Mouse (Mus musculus) neural tube, embryonic 12.5 days (tissue): ENCODE data around the gene Gclm. TPM values are rescaled to one million over a fixed set of nuclear protein-coding genes. Genes with fewer than 3 reads are reported as not detected.
"Not testable (repeated sequence)": the region's sequence is repeated elsewhere in the genome, so short reads cannot be mapped to it uniquely, and the experiment has no call there.

Experiments
- ATAC-seq: fragments of 200-750 bp; cut with Nextera tagmentation; 2 replicates; pipeline ENCODE4 v1.8.0; 2017; ENCODE audit warnings: low read depth, mild to moderate bottlenecking, moderate TSS enrichment, moderate library complexity; ENCODE audit not compliant: low FRiP score
- H3K27ac ChIP-seq: fragments of 300-500 bp; sonication (generic); 2 replicates; pipeline ENCODE4 v1.5.1; 2016
- H3K27me3 ChIP-seq: fragments of 300-500 bp; sonication (generic); replicated peaks from 2 replicates; pipeline ENCODE4 v1.6.1; 2016; ENCODE audit warnings: mild to moderate bottlenecking
- H3K36me3 ChIP-seq: fragments of 300-500 bp; sonication (generic); 2 replicates; pipeline ENCODE4 v1.6.1; 2016; ENCODE audit warnings: mild to moderate bottlenecking
- H3K4me1 ChIP-seq: fragments of 300-500 bp; sonication (generic); 2 replicates; pipeline ENCODE4 v1.6.1; 2016
- H3K4me2 ChIP-seq: fragments of 300-500 bp; sonication (generic); replicated peaks from 2 replicates; pipeline ENCODE4 v1.6.1; 2016; ENCODE audit warnings: mild to moderate bottlenecking
- H3K4me3 ChIP-seq: fragments of 300-500 bp; sonication (generic); 2 replicates; pipeline ENCODE4 v1.5.1; 2016
- H3K9ac ChIP-seq: fragments of 300-500 bp; sonication (generic); 2 replicates; pipeline ENCODE4 v1.6.1; 2016; ENCODE audit warnings: mild to moderate bottlenecking
- H3K9me3 ChIP-seq: fragments of 300-500 bp; sonication (generic); 2 replicates; pipeline ENCODE4 v1.6.1; 2016; ENCODE audit warnings: mild to moderate bottlenecking
- WGBS: fragments of 180-500 bp; shearing (Covaris S2); methylation state at CpG from one replicate; pipeline ENCODE4 v1.1.7; 2016; 5-methylcytosine and 5-hydroxymethylcytosine counted together
- polyA plus RNA-seq: library from polyadenylated mRNA; unstranded; fragments of >200 nt; fragmentation: Nextera tagmentation; extraction: Ambion mirVana; gene quantifications from 2 replicates; pipeline ENCODE4 v1.2.1, GENCODE M21; 2016

Gene Gclm
- polyA plus RNA-seq, 1 experiment from 2014 or later, result 62.3 TPM

GRCm38 (mm10) chr3:122208296-122209225 lies 36.8 kb upstream of the Gclm start:
- no peaks in the 10 kb centered on the region for H3K27me3 ChIP-seq
- WGBS, result 86% methylated on average over 15 of the region's 15 CpGs
- ATAC-seq, result no peak

DNA sequence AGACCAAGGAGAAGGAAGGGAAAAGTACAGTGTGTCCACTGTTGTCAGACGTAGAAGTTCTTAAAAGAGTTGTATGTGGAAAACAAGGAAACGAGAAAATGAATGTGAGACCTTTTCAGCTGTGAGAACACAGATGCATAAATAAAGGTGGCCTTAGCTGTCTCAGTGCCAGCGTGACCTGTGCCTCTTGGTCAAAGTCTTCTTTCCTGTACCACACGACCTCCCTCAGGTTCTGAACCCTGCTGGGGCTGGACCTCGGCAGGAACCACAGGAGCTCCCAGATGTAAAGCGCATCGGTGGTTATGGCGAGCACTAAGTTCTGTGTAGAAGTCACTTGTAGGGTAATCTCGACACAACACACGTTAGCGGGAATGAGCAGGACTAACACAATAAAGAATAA lies 35.8 kb upstream of the Gclm start:
- Histone ChIP-seq H3K27ac (no peak overlapping the region), H3K27me3 (no peaks in the 10 kb centered on the region), H3K4me3 (no peak overlapping the region), H3K9ac (no peak overlapping the region), H3K4me2 (no peak overlapping the region), H3K9me3 (no peaks in the 10 kb centered on the region), H3K36me3 (no peaks in the 10 kb centered on the region), H3K4me1 (no peaks in the 10 kb centered on the region)
- ATAC-seq, result no peak
- WGBS, result 86% methylated on average over 11 of the region's 11 CpGs

More at GRCm38 (mm10) chr3:122208296-122209225, 36.8 kb upstream of the Gclm start:
- Histone ChIP-seq H3K4me2 (no peak overlapping the region), H3K4me1 (no peaks in the 10 kb centered on the region), H3K36me3 (no peaks in the 10 kb centered on the region), H3K9ac (no peak overlapping the region), H3K27ac (no peak overlapping the region), H3K4me3 (no peak overlapping the region), H3K9me3 (no peaks in the 10 kb centered on the region)

- no peak overlapping the region for H3K4me2 ChIP-seq
- ATAC-seq, result no peak
- no peaks in the 10 kb centered on the region for H3K27me3 ChIP-seq
- H3K9me3 ChIP-seq, result no peaks in the 10 kb centered on the region
- H3K9ac ChIP-seq, result no peak overlapping the region
- no peak overlapping the region for H3K4me3 ChIP-seq
- H3K4me1 ChIP-seq, result no peaks in the 10 kb centered on the region
- no peaks in the 10 kb centered on the region for H3K36me3 ChIP-seq
- no peak overlapping the region for H3K27ac ChIP-seq
- 35% methylated on average over 5 of the region's 5 CpGs for WGBS
These were observed 34.9 kb upstream of the Gclm start for GRCm38 (mm10) chr3:122210434-122210833.

GRCm38 (mm10) chr3:122210846-122211245 lies 34.5 kb upstream of the Gclm start:
- ATAC-seq, result no peak

DNA sequence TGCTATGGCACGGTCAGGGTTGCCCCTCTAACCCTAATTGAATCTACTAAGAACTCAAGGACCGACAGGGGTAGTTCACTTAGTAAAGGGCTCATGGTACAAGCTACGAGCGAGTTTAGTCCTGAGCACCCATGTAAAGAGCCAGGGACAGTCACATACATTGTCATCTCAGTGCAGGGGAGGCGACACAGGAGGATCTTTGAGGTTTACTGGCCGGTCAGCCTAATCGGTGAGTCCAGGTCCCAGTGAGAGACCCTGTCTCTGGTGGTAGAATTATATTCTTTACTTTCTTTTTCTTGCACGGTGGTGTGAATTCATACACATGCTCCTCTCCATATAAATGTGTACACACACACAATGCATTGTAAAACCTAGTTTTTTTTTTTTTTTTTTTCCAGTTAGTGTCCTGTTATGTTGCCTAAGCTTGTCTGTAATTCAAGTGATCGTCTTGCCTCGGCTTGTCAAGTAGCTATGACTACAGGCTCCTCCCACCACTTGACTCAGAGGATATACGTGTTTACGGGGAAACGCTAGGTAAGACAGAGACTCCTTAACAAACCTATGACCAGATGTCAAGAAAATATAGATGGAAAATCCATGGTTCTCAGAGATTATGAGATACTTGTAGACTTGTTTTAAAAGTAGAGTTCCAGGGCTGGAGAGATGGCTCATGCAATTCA lies 33.8 kb upstream of the Gclm start:
- no peak for ATAC-seq
- no peak overlapping the region for H3K9ac ChIP-seq
- H3K4me3 ChIP-seq, result no peak overlapping the region
- H3K4me1 ChIP-seq, result no peaks in the 10 kb centered on the region
- H3K4me2 ChIP-seq, result no peak overlapping the region
- no peak overlapping the region for H3K27ac ChIP-seq
- WGBS, result 76% methylated on average over 13 of the region's 13 CpGs
- no peaks in the 10 kb centered on the region for H3K36me3 ChIP-seq
- no peaks in the 10 kb centered on the region for H3K27me3 ChIP-seq
- no peaks in the 10 kb centered on the region for H3K9me3 ChIP-seq

More at GRCm38 (mm10) chr3:122210846-122211245, 34.5 kb upstream of the Gclm start:
- no peaks in the 10 kb centered on the region for H3K27me3 ChIP-seq
- no peak overlapping the region for H3K9ac ChIP-seq
- no peaks in the 10 kb centered on the region for H3K9me3 ChIP-seq
- no peaks in the 10 kb centered on the region for H3K36me3 ChIP-seq
- WGBS, result 77% methylated on average over 7 of the region's 7 CpGs
- no peaks in the 10 kb centered on the region for H3K4me1 ChIP-seq
- no peak overlapping the region for H3K4me3 ChIP-seq
- H3K4me2 ChIP-seq, result no peak overlapping the region
- H3K27ac ChIP-seq, result no peak overlapping the region

GRCm38 (mm10) chr3:122221240-122222036 lies 23.9 kb upstream of the Gclm start:
- Histone ChIP-seq H3K4me2 (no peak overlapping the region), H3K27ac (no peak overlapping the region), H3K27me3 (no peaks in the 10 kb centered on the region), H3K4me3 (no peak overlapping the region), H3K9me3 (no peaks in the 10 kb centered on the region), H3K36me3 (no peaks in the 10 kb centered on the region), H3K4me1 (no peaks in the 10 kb centered on the region), H3K9ac (no peak overlapping the region)
- no peak for ATAC-seq
- WGBS, result 86% methylated on average over 3 of the region's 3 CpGs

GRCm38 (mm10) chr3:122226972-122227371 lies 18.4 kb upstream of the Gclm start:
- not testable (repeated sequence) for H3K4me2 ChIP-seq, H3K4me1 ChIP-seq, H3K27me3 ChIP-seq, H3K27ac ChIP-seq, ATAC-seq, H3K9ac ChIP-seq, H3K4me3 ChIP-seq, H3K9me3 ChIP-seq, H3K36me3 ChIP-seq
- WGBS, result 80% methylated on average over 6 of the region's 6 CpGs

- no peaks in the 10 kb centered on the region for H3K36me3 ChIP-seq
- no peak overlapping the region for H3K27ac ChIP-seq
- H3K4me2 ChIP-seq, result no peak overlapping the region
- no peak overlapping the region for H3K4me3 ChIP-seq
- no peak for ATAC-seq
- no peak overlapping the region for H3K9ac ChIP-seq
- H3K27me3 ChIP-seq, result no peaks in the 10 kb centered on the region
- 63% methylated on average over 1 of the region's 1 CpGs for WGBS
- no peaks in the 10 kb centered on the region for H3K4me1 ChIP-seq
- H3K9me3 ChIP-seq, result no peaks in the 10 kb centered on the region
These were observed 9.6 kb upstream of the Gclm start for GRCm38 (mm10) chr3:122235772-122236171.

GRCm38 (mm10) chr3:122242876-122243275 lies 2.5 kb upstream of the Gclm start:
- Histone ChIP-seq H3K4me3 (no peak overlapping the region), H3K4me2 (no peak overlapping the region), H3K27ac (no peak overlapping the region), H3K4me1 (peaks cover 10% of the 10 kb centered on the region), H3K27me3 (no peaks in the 10 kb centered on the region), H3K9ac (no peak overlapping the region), H3K36me3 (no peaks in the 10 kb centered on the region), H3K9me3 (no peaks in the 10 kb centered on the region)
- no peak for ATAC-seq
- 49% methylated on average over 6 of the region's 6 CpGs for WGBS

- WGBS, result 56% methylated on average over 14 of the region's 14 CpGs
- no peak overlapping the region for H3K9ac ChIP-seq
- no peak overlapping the region for H3K4me3 ChIP-seq
- H3K4me2 ChIP-seq, result no peak overlapping the region
- no peaks in the 10 kb centered on the region for H3K27me3 ChIP-seq
- no peaks in the 10 kb centered on the region for H3K9me3 ChIP-seq
- peaks cover 10% of the 10 kb centered on the region for H3K4me1 ChIP-seq
- no peak overlapping the region for H3K27ac ChIP-seq
- no peak for ATAC-seq
- H3K36me3 ChIP-seq, result no peaks in the 10 kb centered on the region
These were observed 1.8 kb upstream of the Gclm start for GRCm38 (mm10) chr3:122243416-122244167.

GRCm38 (mm10) chr3:122244759-122245158 lies 598 bp upstream of the Gclm start:
- peak overlapping the region; percentile 92 for H3K4me3 ChIP-seq
- peaks cover 10% of the 10 kb centered on the region for H3K4me1 ChIP-seq
- no peaks in the 10 kb centered on the region for H3K36me3 ChIP-seq
- H3K27ac ChIP-seq, result no peak overlapping the region
- H3K9me3 ChIP-seq, result no peaks in the 10 kb centered on the region
- WGBS, result 50% methylated on average over 6 of the region's 6 CpGs
- ATAC-seq, result no peak
- peak overlapping the region; percentile 73 for H3K4me2 ChIP-seq
- no peaks in the 10 kb centered on the region for H3K27me3 ChIP-seq
- no peak overlapping the region for H3K9ac ChIP-seq
